Mouse (Mus musculus): ENCODE measurements around the gene Adgra3. TPM values are rescaled to one million over a fixed set of nuclear protein-coding genes. Genes with fewer than 3 reads are reported as not detected.
A peak's percentile ranks its signal among the peaks of the same experiment; 100 is the strongest.

The Adgra3 gene
- polyA plus RNA-seq, 1 experiment from 2014 or later: 6.1 TPM

DNA sequence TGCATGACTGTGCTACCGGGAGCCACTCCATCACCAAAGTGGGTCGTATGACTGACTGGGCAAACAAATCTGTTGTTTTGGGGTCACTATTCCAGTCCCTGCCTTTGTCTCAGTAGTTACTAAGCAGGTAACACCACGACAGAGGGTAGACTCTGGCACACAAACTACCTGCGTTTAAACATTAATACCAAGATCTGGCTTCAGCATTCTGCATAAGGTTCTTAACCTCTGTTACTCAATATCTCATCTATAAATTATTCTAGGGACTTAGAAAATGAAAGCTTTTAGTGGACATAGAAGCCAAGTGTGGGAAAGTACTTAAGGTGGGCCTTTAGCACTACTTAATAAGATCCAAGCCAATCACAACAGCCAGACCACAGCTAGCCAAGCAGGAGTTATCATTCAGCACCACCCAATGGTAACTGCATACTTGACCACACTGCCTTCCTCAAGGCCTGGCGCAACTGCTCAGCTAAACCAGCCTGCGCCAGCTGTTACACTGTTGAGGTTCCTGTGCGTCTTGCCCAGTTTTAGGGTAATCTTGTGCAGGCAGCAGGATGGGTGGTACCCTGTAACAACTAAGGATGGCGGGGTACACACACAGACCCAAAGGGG, 23.8 kb downstream of the Adgra3 start:
- no peak for ATAC-seq
- Histone ChIP-seq H3K4me2 (ENCODE audit: low read length) (no peak overlapping the region), H3K27me3 (replicated peaks; ENCODE audit: control insufficient read depth, insufficient read depth, low read length) (no peaks in the 10 kb centered on the region), H3K9ac (ENCODE audit: low read depth, low read length) (no peak overlapping the region), H3K9me3 (ENCODE audit: control insufficient read depth, low read length) (no peaks in the 10 kb centered on the region), H3K27ac (ENCODE audit: low read depth, low read length) (no peak overlapping the region), H3K4me3 (ENCODE audit: low read length) (no peak overlapping the region), H3K36me3 (ENCODE audit: control insufficient read depth, insufficient read depth, low read length) (no peaks in the 10 kb centered on the region), H3K4me1 (ENCODE audit: control insufficient read depth, insufficient read depth, low read depth, low read length) (peaks cover 6% of the 10 kb centered on the region; the same call in 1 of the 2 replicates)
- 82% methylated on average over 8 of the region's 8 CpGs for WGBS

DNA sequence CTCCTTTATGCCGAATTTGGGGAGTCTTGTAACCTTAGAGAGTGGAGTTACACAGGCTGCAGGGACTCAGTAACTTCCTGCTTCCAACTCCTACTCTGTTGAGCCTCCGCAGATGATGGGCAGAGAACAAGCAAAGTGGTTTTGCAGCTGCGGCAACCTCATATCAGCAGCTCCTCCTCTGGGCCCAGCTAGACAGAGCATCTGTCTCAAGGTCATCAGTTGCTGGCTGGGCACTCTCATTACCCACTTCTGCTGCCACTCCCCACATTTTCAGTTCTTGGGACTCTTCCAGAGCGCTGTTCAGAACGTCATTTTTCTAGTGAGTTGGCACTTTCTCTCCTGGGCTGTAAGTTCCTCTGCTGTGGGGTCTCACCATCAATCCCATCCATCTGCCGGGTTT, 24.6 kb downstream of the Adgra3 start:
- Histone ChIP-seq H3K4me3 (ENCODE audit: low read length) (no peak overlapping the region), H3K27ac (ENCODE audit: low read depth, low read length) (no peak overlapping the region), H3K36me3 (ENCODE audit: control insufficient read depth, insufficient read depth, low read length) (no peaks in the 10 kb centered on the region), H3K9me3 (ENCODE audit: control insufficient read depth, low read length) (no peaks in the 10 kb centered on the region), H3K4me1 (ENCODE audit: control insufficient read depth, insufficient read depth, low read depth, low read length) (peaks cover 6% of the 10 kb centered on the region; the same call in 1 of the 2 replicates), H3K27me3 (replicated peaks; ENCODE audit: control insufficient read depth, insufficient read depth, low read length) (no peaks in the 10 kb centered on the region), H3K9ac (ENCODE audit: low read depth, low read length) (no peak overlapping the region), H3K4me2 (ENCODE audit: low read length) (no peak overlapping the region)
- WGBS: 47% methylated on average over 6 of the region's 6 CpGs
- peak; percentile 46 for ATAC-seq

DNA sequence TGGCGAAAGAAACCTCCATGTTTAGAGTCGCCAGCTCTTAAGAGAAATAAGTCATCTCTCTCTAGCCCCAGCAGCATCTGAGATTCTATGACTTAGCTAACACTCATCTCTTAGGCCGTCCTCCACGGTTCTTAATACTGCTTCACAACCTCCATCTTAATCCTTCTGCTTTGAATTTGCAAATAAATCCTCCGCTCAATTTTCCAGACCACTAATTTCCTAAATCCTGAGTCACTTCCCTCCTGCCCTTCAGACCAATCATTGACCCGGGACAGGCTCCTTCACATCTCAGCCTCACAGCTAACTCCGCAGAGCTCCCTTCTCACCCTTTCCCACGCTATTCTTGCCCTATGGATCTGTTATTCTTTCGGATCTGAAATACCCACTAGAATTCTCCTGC, 25.1 kb downstream of the Adgra3 start:
- no peaks in the 10 kb centered on the region for H3K36me3 ChIP-seq (ENCODE audit: control insufficient read depth, insufficient read depth, low read length)
- 63% methylated on average over 9 of the region's 9 CpGs for WGBS
- H3K9ac ChIP-seq (ENCODE audit: low read depth, low read length): no peak overlapping the region
- no peaks in the 10 kb centered on the region for H3K9me3 ChIP-seq (ENCODE audit: control insufficient read depth, low read length)
- H3K4me3 ChIP-seq (ENCODE audit: low read length): no peak overlapping the region
- H3K4me2 ChIP-seq (ENCODE audit: low read length): no peak overlapping the region
- ATAC-seq: no peak
- H3K4me1 ChIP-seq (ENCODE audit: control insufficient read depth, insufficient read depth, low read depth, low read length): peaks cover 6% of the 10 kb centered on the region; the same call in 1 of the 2 replicates
- no peaks in the 10 kb centered on the region for H3K27me3 ChIP-seq (replicated peaks; ENCODE audit: control insufficient read depth, insufficient read depth, low read length)
- H3K27ac ChIP-seq (ENCODE audit: low read depth, low read length): no peak overlapping the region

DNA sequence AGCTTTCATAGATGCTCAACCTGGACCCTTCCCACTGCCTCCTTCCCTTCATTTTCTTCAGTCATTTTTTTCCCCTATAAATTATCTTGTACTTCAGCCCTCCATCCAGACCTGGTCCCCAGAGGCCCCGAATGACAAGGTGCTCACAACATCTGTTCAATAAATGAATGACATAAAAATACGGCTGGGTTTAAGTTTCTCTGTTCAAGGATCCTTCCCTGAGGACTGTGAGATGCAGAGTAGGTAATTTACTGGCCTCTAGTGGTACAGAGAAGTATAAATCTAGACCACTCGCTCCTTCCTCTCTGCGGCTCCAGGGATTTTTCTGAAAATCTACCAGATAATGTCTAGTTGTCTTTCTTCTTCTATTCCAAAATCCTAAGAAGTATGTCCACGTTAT, 26.5 kb downstream of the Adgra3 start:
- Histone ChIP-seq H3K4me2 (ENCODE audit: low read length) (no peak overlapping the region), H3K9me3 (ENCODE audit: control insufficient read depth, low read length) (no peaks in the 10 kb centered on the region), H3K4me3 (ENCODE audit: low read length) (no peak overlapping the region), H3K36me3 (ENCODE audit: control insufficient read depth, insufficient read depth, low read length) (no peaks in the 10 kb centered on the region), H3K27me3 (replicated peaks; ENCODE audit: control insufficient read depth, insufficient read depth, low read length) (no peaks in the 10 kb centered on the region), H3K9ac (ENCODE audit: low read depth, low read length) (no peak overlapping the region), H3K27ac (ENCODE audit: low read depth, low read length) (no peak overlapping the region), H3K4me1 (ENCODE audit: control insufficient read depth, insufficient read depth, low read depth, low read length) (peaks cover 11% of the 10 kb centered on the region)
- WGBS: 62% methylated on average over 5 of the region's 5 CpGs
- peak; percentile 61; the same call in 1 of the 2 replicates for ATAC-seq

DNA sequence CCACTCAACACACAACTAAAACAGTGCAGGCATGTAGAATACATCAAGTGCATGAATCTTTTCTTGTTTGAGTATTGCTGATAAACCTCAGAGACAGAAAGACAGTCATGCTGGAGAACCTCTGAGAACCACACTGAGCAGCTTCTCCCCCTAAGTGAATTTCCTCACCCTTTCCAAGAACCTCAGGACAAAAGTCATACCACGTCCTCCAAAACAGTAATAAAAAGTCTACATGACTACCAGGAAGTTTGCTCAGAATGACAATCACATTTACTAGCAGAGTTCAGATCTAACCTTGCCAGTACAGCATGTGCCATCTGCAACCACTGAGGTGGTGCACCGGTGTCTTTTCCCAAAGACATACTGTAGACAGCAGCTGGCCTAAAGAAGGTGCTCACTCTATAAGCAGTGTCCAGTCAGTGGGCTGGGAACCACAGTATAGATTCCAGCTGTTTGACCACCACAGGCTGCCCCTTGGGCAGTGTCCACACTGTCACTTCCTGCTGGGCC, 27.0 kb downstream of the Adgra3 start:
- WGBS: 83% methylated on average over 2 of the region's 2 CpGs
- no peaks in the 10 kb centered on the region for H3K27me3 ChIP-seq (replicated peaks; ENCODE audit: control insufficient read depth, insufficient read depth, low read length)
- H3K4me1 ChIP-seq (ENCODE audit: control insufficient read depth, insufficient read depth, low read depth, low read length): peaks cover 16% of the 10 kb centered on the region
- H3K4me2 ChIP-seq (ENCODE audit: low read length): no peak overlapping the region
- H3K27ac ChIP-seq (ENCODE audit: low read depth, low read length): no peak overlapping the region
- H3K9me3 ChIP-seq (ENCODE audit: control insufficient read depth, low read length): no peaks in the 10 kb centered on the region
- no peaks in the 10 kb centered on the region for H3K36me3 ChIP-seq (ENCODE audit: control insufficient read depth, insufficient read depth, low read length)
- no peak for ATAC-seq
- H3K9ac ChIP-seq (ENCODE audit: low read depth, low read length): no peak overlapping the region
- H3K4me3 ChIP-seq (ENCODE audit: low read length): no peak overlapping the region

DNA sequence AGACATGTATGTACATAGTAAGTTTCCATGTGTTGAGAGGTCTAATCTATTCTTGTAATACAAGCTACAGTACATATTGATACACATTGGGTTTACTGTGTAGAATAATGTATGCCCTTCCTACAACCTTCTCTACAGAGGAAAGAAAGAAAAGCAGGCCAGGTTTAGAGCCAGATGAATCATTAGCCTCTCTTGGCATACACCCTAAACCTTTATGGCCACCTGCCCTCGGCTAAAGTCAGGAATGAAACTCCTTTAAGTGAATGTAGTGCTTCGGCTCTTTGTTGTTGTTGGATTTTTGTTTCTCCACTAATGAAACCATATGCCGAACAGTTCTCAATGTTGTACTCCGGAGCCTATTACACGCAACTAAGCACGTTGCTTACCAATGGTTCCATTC, 27.5 kb downstream of the Adgra3 start:
- H3K9ac ChIP-seq (ENCODE audit: low read depth, low read length): no peak overlapping the region
- WGBS: 92% methylated on average over 6 of the region's 6 CpGs
- ATAC-seq: no peak

DNA sequence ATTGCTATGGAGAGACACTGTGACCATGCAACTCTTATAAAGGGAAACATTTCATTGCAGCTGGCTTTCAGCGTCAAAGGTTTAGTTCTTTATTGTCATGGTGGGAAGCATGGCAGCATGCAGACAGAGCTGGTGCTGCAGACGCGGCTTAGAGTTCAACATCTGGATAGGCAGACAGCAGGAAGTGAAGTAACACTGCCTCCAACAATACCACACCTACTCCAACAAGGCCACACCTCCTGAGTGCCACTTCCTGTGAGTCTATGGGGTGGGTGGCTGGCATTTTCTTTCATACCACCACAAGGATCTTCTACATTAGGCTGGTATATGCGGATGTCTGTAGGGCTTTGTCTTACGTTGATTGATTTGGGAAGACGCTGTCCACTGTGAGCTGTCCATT, 29.1 kb downstream of the Adgra3 start:
- H3K4me1 ChIP-seq (ENCODE audit: control insufficient read depth, insufficient read depth, low read depth, low read length): peaks cover 13% of the 10 kb centered on the region
- WGBS: 94% methylated on average over 6 of the region's 6 CpGs

More for the DNA sequence above, 27.5 kb downstream of the Adgra3 start:
- no peak overlapping the region for H3K4me2 ChIP-seq (ENCODE audit: low read length)
- H3K27ac ChIP-seq (ENCODE audit: low read depth, low read length): no peak overlapping the region
- H3K9me3 ChIP-seq (ENCODE audit: control insufficient read depth, low read length): no peaks in the 10 kb centered on the region
- no peaks in the 10 kb centered on the region for H3K36me3 ChIP-seq (ENCODE audit: control insufficient read depth, insufficient read depth, low read length)
- H3K27me3 ChIP-seq (replicated peaks; ENCODE audit: control insufficient read depth, insufficient read depth, low read length): no peaks in the 10 kb centered on the region
- peaks cover 16% of the 10 kb centered on the region for H3K4me1 ChIP-seq (ENCODE audit: control insufficient read depth, insufficient read depth, low read depth, low read length)
- H3K4me3 ChIP-seq (ENCODE audit: low read length): no peak overlapping the region

DNA sequence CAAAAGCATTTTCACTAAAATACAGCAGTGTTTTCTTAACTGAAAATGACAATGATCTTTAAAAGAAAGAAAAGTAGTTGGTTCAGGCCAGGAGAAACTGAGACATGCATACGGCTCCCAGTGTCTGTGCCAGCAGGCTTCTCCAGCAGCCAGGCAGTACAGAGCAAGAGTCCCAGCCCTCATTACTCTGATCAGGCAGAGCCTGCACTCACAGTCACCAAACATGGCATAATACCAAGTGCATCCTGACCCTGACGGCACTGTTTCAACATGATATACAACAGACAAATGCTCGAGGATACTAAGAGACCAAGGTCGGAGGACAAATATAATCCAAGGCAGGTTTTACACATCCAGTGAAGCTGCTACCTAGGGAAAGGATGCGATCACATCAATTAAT, 31.2 kb downstream of the Adgra3 start:
- peak; percentile 61; the same call in 1 of the 2 replicates for ATAC-seq

More for the DNA sequence above, 29.1 kb downstream of the Adgra3 start:
- Histone ChIP-seq H3K27me3 (replicated peaks; ENCODE audit: control insufficient read depth, insufficient read depth, low read length) (no peaks in the 10 kb centered on the region), H3K4me2 (ENCODE audit: low read length) (no peak overlapping the region), H3K9ac (ENCODE audit: low read depth, low read length) (no peak overlapping the region), H3K4me3 (ENCODE audit: low read length) (no peak overlapping the region), H3K27ac (ENCODE audit: low read depth, low read length) (no peak overlapping the region), H3K36me3 (ENCODE audit: control insufficient read depth, insufficient read depth, low read length) (no peaks in the 10 kb centered on the region), H3K9me3 (ENCODE audit: control insufficient read depth, low read length) (no peaks in the 10 kb centered on the region)
- ATAC-seq: no peak

DNA sequence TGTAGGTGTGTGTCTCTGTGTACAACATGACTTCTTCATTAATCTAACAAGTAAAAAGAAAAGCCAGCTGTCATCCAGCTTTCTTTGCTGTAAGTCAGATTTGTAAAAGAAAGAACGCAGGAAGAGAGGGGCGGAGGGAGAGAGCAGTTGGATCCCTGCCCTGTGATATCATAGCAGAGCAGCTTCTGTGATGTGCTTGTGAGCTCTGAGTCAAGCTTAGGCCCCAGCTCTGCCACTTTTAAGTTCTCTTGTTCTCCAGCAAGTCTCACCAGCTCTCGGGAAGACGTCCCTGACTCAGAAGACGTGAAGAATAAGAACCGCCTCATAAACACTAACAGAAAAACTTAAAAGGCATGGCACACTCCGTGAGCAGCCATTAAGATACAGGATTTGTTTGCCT, 31.8 kb downstream of the Adgra3 start:
- Histone ChIP-seq H3K4me3 (ENCODE audit: low read length) (no peak overlapping the region), H3K4me2 (ENCODE audit: low read length) (no peak overlapping the region), H3K36me3 (ENCODE audit: control insufficient read depth, insufficient read depth, low read length) (peaks cover 4% of the 10 kb centered on the region; the same call in 1 of the 2 replicates), H3K9ac (ENCODE audit: low read depth, low read length) (no peak overlapping the region), H3K4me1 (ENCODE audit: control insufficient read depth, insufficient read depth, low read depth, low read length) (peaks cover 10% of the 10 kb centered on the region), H3K27ac (ENCODE audit: low read depth, low read length) (peak overlapping the region; percentile 57; the same call in 1 of the 2 replicates), H3K27me3 (replicated peaks; ENCODE audit: control insufficient read depth, insufficient read depth, low read length) (no peaks in the 10 kb centered on the region), H3K9me3 (ENCODE audit: control insufficient read depth, low read length) (no peaks in the 10 kb centered on the region)
- ATAC-seq: no peak
- 60% methylated on average over 7 of the region's 7 CpGs for WGBS

More for the DNA sequence above, 31.2 kb downstream of the Adgra3 start:
- Histone ChIP-seq H3K4me2 (ENCODE audit: low read length) (no peak overlapping the region), H3K4me1 (ENCODE audit: control insufficient read depth, insufficient read depth, low read depth, low read length) (peaks cover 10% of the 10 kb centered on the region), H3K4me3 (ENCODE audit: low read length) (no peak overlapping the region), H3K9ac (ENCODE audit: low read depth, low read length) (no peak overlapping the region), H3K36me3 (ENCODE audit: control insufficient read depth, insufficient read depth, low read length) (peaks cover 4% of the 10 kb centered on the region; the same call in 1 of the 2 replicates), H3K27me3 (replicated peaks; ENCODE audit: control insufficient read depth, insufficient read depth, low read length) (no peaks in the 10 kb centered on the region), H3K9me3 (ENCODE audit: control insufficient read depth, low read length) (no peaks in the 10 kb centered on the region), H3K27ac (ENCODE audit: low read depth, low read length) (peak overlapping the region; percentile 57; the same call in 1 of the 2 replicates)
- 47% methylated on average over 5 of the region's 5 CpGs for WGBS
